8 mouse cellular contexts compared by ENCODE assay signal in genomic region chr9:56118582-56118981, GRCm38 (mm10). TPM values are rescaled to one million over a fixed set of nuclear protein-coding genes. Genes with fewer than 3 reads are reported as not detected.
A peak's percentile ranks its signal among the peaks of the same experiment; 100 is the strongest.
DNase-seq lines count a peak whose midpoint lies in the region; ATAC-seq and TF ChIP-seq lines count a peak whose summit lies in the region.

No protein-coding gene starts in this region.

- peak overlapping the region; percentile 81 for H3K4me2 ChIP-seq in forebrain, embryonic 16.5 days (ENCODE audit: low read length)
- peak overlapping the region; percentile 52 for H3K4me2 ChIP-seq in hindbrain, embryonic 11.5 days (replicated peaks; ENCODE audit: low read depth, low read length)
- peak overlapping the region; percentile 70 for H3K4me2 ChIP-seq in lung, postnatal 0 days (replicated peaks; ENCODE audit: low read depth, low read length)

- no peaks in the 10 kb centered on the region for H3K27me3 ChIP-seq in forebrain, embryonic 16.5 days (replicated peaks; ENCODE audit: control insufficient read depth, insufficient read depth, low read length)
- H3K27me3 ChIP-seq in hindbrain, embryonic 11.5 days (ENCODE audit: control insufficient read depth, insufficient read depth, low read length): no peaks in the 10 kb centered on the region
- H3K27me3 ChIP-seq in lung, postnatal 0 days (replicated peaks; ENCODE audit: insufficient read depth, low read length): no peaks in the 10 kb centered on the region

- no peaks in the 10 kb centered on the region for H3K9me3 ChIP-seq in forebrain, embryonic 16.5 days (ENCODE audit: control insufficient read depth, low read length)
- H3K9me3 ChIP-seq in hindbrain, embryonic 11.5 days (ENCODE audit: control insufficient read depth, low read length): no peaks in the 10 kb centered on the region
- no peaks in the 10 kb centered on the region for H3K9me3 ChIP-seq in lung, postnatal 0 days (ENCODE audit: low read length)

- no peaks in the 10 kb centered on the region for H3K36me3 ChIP-seq in forebrain, embryonic 16.5 days (ENCODE audit: control insufficient read depth, insufficient read depth)
- H3K36me3 ChIP-seq in hindbrain, embryonic 11.5 days (ENCODE audit: control insufficient read depth, insufficient read depth, low read length): no peaks in the 10 kb centered on the region
- H3K36me3 ChIP-seq in lung, postnatal 0 days (ENCODE audit: insufficient read depth, low read length): no peaks in the 10 kb centered on the region

- peak; percentile 75 for ATAC-seq in forebrain, embryonic 16.5 days
- peak; percentile 56 for ATAC-seq in hindbrain, embryonic 11.5 days (ENCODE audit: low FRiP score)
- peak; percentile 59 for ATAC-seq in lung, postnatal 0 days

- peak overlapping the region; percentile 39 for H3K4me3 ChIP-seq in forebrain, embryonic 16.5 days (replicated peaks; ENCODE audit: low read length)
- peak overlapping the region; percentile 25; the same call in 1 of the 2 replicates for H3K4me3 ChIP-seq in hindbrain, embryonic 11.5 days (ENCODE audit: low read depth, low read length)
- H3K4me3 ChIP-seq in lung, postnatal 0 days (ENCODE audit: low read depth, low read length): 0 out of 2 replicates have a peak overlapping the region, but pooled peaks have one; percentile 23

- peak overlapping the region; percentile 57 for H3K9ac ChIP-seq in forebrain, embryonic 16.5 days (replicated peaks; ENCODE audit: low read depth, low read length)
- 0 out of 2 replicates have a peak overlapping the region, but pooled peaks have one; percentile 17 for H3K9ac ChIP-seq in hindbrain, embryonic 11.5 days (ENCODE audit: low read depth, low read length)
- no peak overlapping the region for H3K9ac ChIP-seq in lung, postnatal 0 days (replicated peaks; ENCODE audit: low read depth)

- no peak overlapping the region for H3K27ac ChIP-seq in forebrain, embryonic 16.5 days (ENCODE audit: low read length)
- H3K27ac ChIP-seq in hindbrain, embryonic 11.5 days (ENCODE audit: low read depth, low read length): no peak overlapping the region
- no peak overlapping the region for H3K27ac ChIP-seq in lung, postnatal 0 days (ENCODE audit: low read length)

- peak; percentile 73 for DNase-seq in MEL-GATA-1-ER (ENCODE audit: extremely low read depth, low read depth)
- DNase-seq in cerebellum, adult 11-12 months: peak; percentile 49
- peak; percentile 93 for DNase-seq in hindbrain, embryonic 11.5 days (ENCODE audit: low spot score)
- peak; percentile 72 to 83 for DNase-seq in layer of hippocampus, postnatal 10 days (ENCODE audit: low spot score in 2 of 2)
- peak; percentile 86 for DNase-seq in lung, postnatal 0 days (ENCODE audit: low spot score)
- peak; percentile 47 for DNase-seq in ovary, postnatal 14 days (ENCODE audit: low spot score)
- peak; percentile 70 for DNase-seq in thymus, postnatal 25 days

- peaks cover 11% of the 10 kb centered on the region for H3K4me1 ChIP-seq in forebrain, embryonic 16.5 days (replicated peaks; ENCODE audit: control insufficient read depth, insufficient read depth, low read length)
- H3K4me1 ChIP-seq in hindbrain, embryonic 11.5 days (replicated peaks; ENCODE audit: control insufficient read depth, insufficient read depth, low read length): peaks cover 2% of the 10 kb centered on the region; the same call in 1 of the 2 replicates
- peaks cover 5% of the 10 kb centered on the region; the same call in 1 of the 2 replicates for H3K4me1 ChIP-seq in lung, postnatal 0 days (ENCODE audit: insufficient read depth, low read depth, low read length)

- no peak for TF ChIP-seq EP300 in lung, postnatal 0 days (IDR thresholded peaks at IDR 0.05)

- WGBS in forebrain, embryonic 16.5 days: 4% methylated on average over 14 of the region's 14 CpGs
- 8% methylated on average over 14 of the region's 14 CpGs for WGBS in hindbrain, embryonic 11.5 days
- WGBS in lung, postnatal 0 days: 5% methylated on average over 14 of the region's 14 CpGs

- TF ChIP-seq CTCF in lung, postnatal 0 days (IDR thresholded peaks at IDR 0.05): peak; percentile 99

RNA-seq across cellular contexts. Expression of gene Pstpip1, which starts 28.8 kb away (rescaled TPM):
- polyA plus RNA-seq in forebrain, embryonic 16.5 days (2015; fragmentation: Nextera tagmentation; extraction: Ambion mirVana): 0.29 and 0.70 TPM in 2 replicates
- 0.19 and 0.45 TPM in 2 replicates for polyA plus RNA-seq in hindbrain, embryonic 11.5 days (2014; fragmentation: Nextera tagmentation; extraction: Ambion mirVana)
- total RNA-seq in layer of hippocampus, postnatal 10 days (2021): 1 to 10 TPM; 2.1 to 2.9 TPM
- polyA plus RNA-seq in lung, postnatal 0 days (2015; fragmentation: Nextera tagmentation; extraction: Ambion mirVana): 2.3 and 2.8 TPM in 2 replicates

RNA-seq across cellular contexts. Expression of gene Tspan3, which starts 46.7 kb away (rescaled TPM):
- 553 and 582 TPM in 2 replicates for polyA plus RNA-seq in forebrain, embryonic 16.5 days (2015; fragmentation: Nextera tagmentation; extraction: Ambion mirVana)
- 529 and 555 TPM in 2 replicates for polyA plus RNA-seq in hindbrain, embryonic 11.5 days (2014; fragmentation: Nextera tagmentation; extraction: Ambion mirVana)
- total RNA-seq in layer of hippocampus, postnatal 10 days (2021): 100 to 1,000 TPM; 334 to 354 TPM
- 177 and 190 TPM in 2 replicates for polyA plus RNA-seq in lung, postnatal 0 days (2015; fragmentation: Nextera tagmentation; extraction: Ambion mirVana)
